Mouse (Mus musculus) c-Kit-positive CD71-negative TER-119-negative erythroid progenitor cells, embryonic 14.5 days (primary cell): ENCODE measurements around the gene Ern2.

ENCODE experiments used
- DNase-seq: peaks from one replicate; pipeline ENCODE4 v3.0.0-alpha.2; 2013; ENCODE audit warnings: low read depth

Ern2 gene

GRCm38 (mm10) chr7:122186043-122186442, at the start of gene Ern2:
Ern2 (minus strand) TSS chr7:122186207.
- no peak for DNase-seq

- DNase-seq: no peak
Observed at GRCm38 (mm10) chr7:122230866-122231265, 44.9 kb upstream of the Ern2 start.

GRCm38 (mm10) chr7:122229916-122230315, 43.9 kb upstream of the Ern2 start:
- DNase-seq: no peak

- DNase-seq: no peak
Observed at GRCm38 (mm10) chr7:122229306-122229705, 43.3 kb upstream of the Ern2 start.

- no peak for DNase-seq
Observed at GRCm38 (mm10) chr7:122226744-122227143, 40.7 kb upstream of the Ern2 start.

- DNase-seq: no peak
Observed at GRCm38 (mm10) chr7:122226020-122226742, 40.2 kb upstream of the Ern2 start.

- DNase-seq: no peak
Observed at GRCm38 (mm10) chr7:122219315-122219801, 33.4 kb upstream of the Ern2 start, which contains the start of gene Chp2. Chp2 (plus strand) TSS chr7:122219496.

- no peak for DNase-seq
Observed at GRCm38 (mm10) chr7:122208276-122209021, 22.4 kb upstream of the Ern2 start.

- DNase-seq: no peak
Observed at GRCm38 (mm10) chr7:122206121-122206520, 20.1 kb upstream of the Ern2 start.

GRCm38 (mm10) chr7:122203936-122204335, 17.9 kb upstream of the Ern2 start:
- no peak for DNase-seq

- DNase-seq: peak; percentile 18
Observed at GRCm38 (mm10) chr7:122199296-122199695, 13.3 kb upstream of the Ern2 start.

- peak; percentile 65 for DNase-seq
Observed at GRCm38 (mm10) chr7:122197306-122197705, 11.3 kb upstream of the Ern2 start.

GRCm38 (mm10) chr7:122196771-122197170, 10.8 kb upstream of the Ern2 start:
- no peak for DNase-seq

GRCm38 (mm10) chr7:122193919-122194318, 7.9 kb upstream of the Ern2 start:
- no peak for DNase-seq

- DNase-seq: no peak
Observed at GRCm38 (mm10) chr7:122191097-122191496, 5.1 kb upstream of the Ern2 start.

- peak; percentile 58 for DNase-seq
Observed at GRCm38 (mm10) chr7:122189484-122189883, 3.5 kb upstream of the Ern2 start.

- DNase-seq: no peak
Observed at GRCm38 (mm10) chr7:122184569-122184968, 1.4 kb downstream of the Ern2 start.

GRCm38 (mm10) chr7:122180720-122181119, 5.3 kb downstream of the Ern2 start:
- no peak for DNase-seq

- DNase-seq: no peak
Observed at GRCm38 (mm10) chr7:122171613-122172012, 14.4 kb downstream of the Ern2 start.

GRCm38 (mm10) chr7:122170705-122171104, 15.3 kb downstream of the Ern2 start:
- DNase-seq: no peak

GRCm38 (mm10) chr7:122167203-122167602, 18.8 kb downstream of the Ern2 start:
- no peak for DNase-seq

GRCm38 (mm10) chr7:122163766-122164165, 22.2 kb downstream of the Ern2 start:
- no peak for DNase-seq

- no peak for DNase-seq
Observed at GRCm38 (mm10) chr7:122160037-122160436, 26.0 kb downstream of the Ern2 start.
